Mouse (Mus musculus) adrenal gland, adult 2 months (tissue): ENCODE data around the gene Gm20388. TPM values are rescaled to one million over a fixed set of nuclear protein-coding genes. Genes with fewer than 3 reads are reported as not detected.

Experiments used
- DNase-seq: peaks from one replicate; pipeline ENCODE4 v3.0.0; 2021
- polyA plus RNA-seq: library from polyadenylated mRNA; depleted of rRNA; stranded (reverse); fragments of >200 nt; gene quantifications from 2 replicates; pipeline ENCODE4 v1.2.3, GENCODE M21; 2012
- total RNA-seq, 2 experiments: library from RNA; stranded (reverse); gene quantifications; 2 replicates each; pipeline ENCODE4 v1.2.3; 2021

Gene Gm20388
- total and polyA plus RNA-seq, 3 experiments, result 5.9 to 50.1 (median 9.9) TPM

DNA sequence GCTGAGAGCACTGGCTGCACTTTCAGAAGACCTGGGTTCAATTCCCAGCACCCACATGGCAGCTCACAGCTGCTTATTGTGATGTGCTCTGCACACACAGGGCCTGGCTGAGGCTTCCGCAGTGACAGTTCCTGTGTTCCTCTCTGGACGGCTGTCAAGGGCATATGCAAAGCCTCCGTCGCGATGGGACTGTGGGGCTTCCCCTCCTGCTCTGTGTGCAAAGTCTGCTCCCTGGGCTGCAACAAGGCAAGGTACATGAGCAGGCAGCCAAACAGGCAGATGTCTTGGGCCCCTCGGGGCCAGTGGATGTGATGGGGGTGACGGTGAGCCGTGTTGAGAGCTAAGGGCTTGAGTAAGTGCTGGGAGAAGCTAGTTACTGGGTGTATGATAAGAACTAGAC is 1878.1 kb downstream of the Gm20388 start:
- DNase-seq, result peak; percentile 11

GRCm38 (mm10) chr8:121792159-121792558 is 1881.5 kb downstream of the Gm20388 start:
- DNase-seq, result no peak

DNA sequence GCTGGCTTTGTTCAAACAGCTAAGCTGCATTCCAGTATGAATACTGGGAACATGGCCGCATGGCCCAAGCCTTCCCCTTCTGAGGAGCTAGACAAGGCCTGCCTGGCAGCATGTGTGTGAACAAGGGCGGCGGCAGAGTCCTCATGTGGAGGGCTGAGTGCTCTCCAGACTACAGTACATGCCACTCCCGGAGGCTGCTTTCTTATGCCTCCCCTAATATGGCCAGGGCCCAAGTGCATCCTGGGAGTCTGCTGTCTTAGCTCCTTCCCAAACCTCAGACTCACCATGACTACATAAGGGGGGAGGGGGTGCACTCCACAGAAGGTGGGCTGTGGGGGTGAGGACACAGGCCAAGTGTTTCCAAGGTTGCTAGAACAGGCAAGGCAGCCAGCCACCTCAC is 1882.0 kb downstream of the Gm20388 start:
- DNase-seq, result no peak

GRCm38 (mm10) chr8:121794151-121794550 is 1883.5 kb downstream of the Gm20388 start:
- DNase-seq, result no peak

DNA sequence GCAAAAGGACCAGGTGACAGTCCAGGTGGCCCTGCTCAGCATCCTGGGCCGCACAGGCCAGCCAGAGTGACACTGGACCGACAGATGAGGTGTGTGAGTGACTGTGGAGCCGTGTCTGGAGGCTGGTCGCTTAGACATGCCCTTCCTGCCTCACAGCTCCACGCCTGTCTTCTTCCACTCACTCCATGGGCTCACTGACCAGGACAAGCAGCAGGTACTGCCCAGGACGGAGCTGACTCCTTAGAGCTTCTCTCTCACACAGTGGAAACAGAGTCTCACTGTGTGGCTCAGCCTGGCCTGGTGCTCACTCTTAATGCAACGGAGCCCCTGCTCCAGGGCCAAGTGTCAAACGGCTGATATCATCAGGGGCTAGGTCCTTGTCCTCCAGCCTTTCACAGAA is 1884.8 kb downstream of the Gm20388 start:
- DNase-seq, result no peak

DNA sequence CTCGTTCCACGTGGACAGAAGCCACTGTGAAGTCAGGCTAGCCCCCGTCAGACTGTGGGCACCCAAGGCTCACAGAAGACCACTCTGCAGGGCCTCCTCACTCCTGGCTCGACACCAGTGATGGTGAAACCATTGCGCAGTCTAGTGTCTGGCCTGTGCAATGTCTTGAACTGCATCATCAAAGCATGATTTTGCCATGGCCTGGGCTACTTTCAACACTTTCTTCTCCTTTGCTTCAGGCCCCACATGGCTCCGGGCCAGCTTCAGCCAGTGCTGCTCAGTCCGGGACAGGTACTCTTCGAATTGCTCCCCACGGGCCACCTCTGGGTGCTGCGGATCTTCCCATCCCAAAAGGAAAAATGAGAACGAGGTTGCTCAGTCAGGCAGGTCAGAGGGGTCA is 1885.8 kb downstream of the Gm20388 start:
- DNase-seq, result peak; percentile 24

GRCm38 (mm10) chr8:121798401-121798800 is 1887.8 kb downstream of the Gm20388 start:
- no peak for DNase-seq

- no peak for DNase-seq
These were observed 1894.2 kb downstream of the Gm20388 start for GRCm38 (mm10) chr8:121804829-121805228.

- no peak for DNase-seq
These were observed 1895.5 kb downstream of the Gm20388 start for GRCm38 (mm10) chr8:121806126-121806525.

DNA sequence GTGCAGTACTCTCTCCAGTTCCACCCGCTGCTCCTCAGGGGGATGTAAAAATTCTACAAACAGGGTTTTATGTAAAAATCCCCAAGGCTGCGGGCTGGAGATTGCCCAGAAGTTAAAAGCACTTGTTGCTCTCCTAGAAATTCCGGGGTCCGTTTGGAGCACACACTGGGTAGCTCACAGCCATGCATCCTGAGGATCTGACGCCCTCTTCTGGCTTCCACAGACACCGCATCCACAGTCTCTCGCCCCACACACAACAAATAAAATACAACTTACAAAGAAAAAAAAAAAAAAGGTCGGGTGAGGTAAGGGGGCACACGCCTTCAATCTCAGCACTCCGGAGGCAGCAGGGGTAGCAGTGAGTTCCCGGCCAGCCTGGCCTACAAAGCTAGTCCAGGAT is 1897.4 kb downstream of the Gm20388 start:
- DNase-seq, result no peak

- DNase-seq, result peak; percentile 41
These were observed 1899.0 kb downstream of the Gm20388 start for GRCm38 (mm10) chr8:121809524-121810155.

- DNase-seq, result peak; percentile 21
These were observed 1900.9 kb downstream of the Gm20388 start for GRCm38 (mm10) chr8:121811502-121811901.

- peak; percentile 38 for DNase-seq
These were observed 1901.4 kb downstream of the Gm20388 start for GRCm38 (mm10) chr8:121811931-121812570.

DNA sequence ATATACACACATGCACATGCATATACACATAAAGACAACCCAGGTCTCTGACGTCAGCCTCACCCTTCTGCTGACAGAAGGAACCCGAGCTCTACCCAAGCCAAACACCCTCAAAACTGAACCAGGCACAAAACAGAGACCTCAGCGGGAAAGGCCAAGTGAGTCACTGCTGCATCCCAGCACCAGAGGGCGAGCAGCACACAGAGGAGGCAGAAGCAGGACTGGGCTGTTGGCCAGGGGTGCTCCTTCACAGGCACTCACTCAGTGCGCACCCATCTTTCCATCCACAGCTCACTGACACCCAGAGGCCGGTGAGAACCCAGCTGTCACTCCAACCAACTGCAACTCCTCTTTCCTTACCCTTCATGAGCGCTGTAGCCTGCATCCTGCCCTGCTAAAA is 1907.6 kb downstream of the Gm20388 start:
- DNase-seq, result no peak

GRCm38 (mm10) chr8:121820840-121821239 is 1910.2 kb downstream of the Gm20388 start:
- DNase-seq, result no peak

- no peak for DNase-seq
These were observed 1910.7 kb downstream of the Gm20388 start for GRCm38 (mm10) chr8:121821320-121821719.

GRCm38 (mm10) chr8:121821770-121822169 is 1911.1 kb downstream of the Gm20388 start:
- DNase-seq, result no peak

DNA sequence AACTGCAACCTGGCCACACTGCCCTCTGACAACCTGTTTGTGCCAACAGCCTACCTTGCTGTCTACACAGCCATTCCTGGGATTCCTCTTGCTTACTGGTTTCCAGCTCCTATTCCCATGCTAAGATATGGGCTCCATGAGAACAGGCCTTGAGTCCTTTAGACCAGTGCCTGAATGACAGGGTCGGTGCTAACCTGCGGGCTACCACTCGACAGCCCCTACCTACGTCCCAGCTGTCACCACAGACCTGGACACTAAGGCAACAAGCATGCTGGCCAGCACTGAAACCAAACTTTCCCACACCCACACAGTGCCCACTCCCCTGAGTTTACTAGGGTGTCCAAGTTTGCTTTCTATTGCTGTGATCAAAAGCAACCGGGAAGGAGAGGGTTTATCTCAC is 1917.1 kb downstream of the Gm20388 start:
- DNase-seq, result no peak

- no peak for DNase-seq
These were observed 1917.9 kb downstream of the Gm20388 start for GRCm38 (mm10) chr8:121828376-121829023.

DNA sequence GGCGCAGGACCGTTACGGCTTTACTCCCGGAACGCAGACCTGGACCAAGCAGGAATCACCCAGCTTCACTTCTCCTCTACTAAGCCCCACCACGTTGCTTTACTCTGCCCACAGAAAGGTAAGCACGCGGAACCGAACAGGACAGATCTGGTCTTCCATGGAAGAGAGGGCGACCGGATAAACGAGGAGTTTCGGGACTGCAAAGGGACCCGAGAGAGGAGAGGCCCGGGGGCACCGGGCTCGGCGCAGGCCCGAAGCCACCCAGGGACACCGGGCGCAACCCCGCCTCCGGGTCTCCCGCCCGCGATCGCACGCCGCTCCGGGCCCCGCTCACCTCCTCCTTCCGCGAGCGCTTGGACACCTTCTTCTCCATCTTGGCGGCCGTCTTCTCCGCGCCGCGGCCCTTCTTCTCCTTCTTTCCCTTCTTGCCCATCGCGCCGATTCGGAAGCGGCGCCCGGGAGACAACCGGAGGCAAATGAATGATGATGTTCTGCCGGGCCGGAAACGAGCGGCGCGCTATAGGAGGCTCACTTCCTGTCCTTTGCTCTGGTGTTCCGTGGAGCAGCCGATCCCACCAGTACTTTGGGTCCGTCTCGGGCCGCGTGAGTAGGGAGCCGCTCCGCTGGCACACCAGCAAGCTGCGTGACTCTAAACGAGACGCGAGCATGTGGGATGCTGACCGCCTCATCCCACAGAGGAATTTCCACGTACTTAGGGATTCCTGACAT is 1918.6 kb downstream of the Gm20388 start, which contains the start of gene Klhdc4:
TSS of gene Klhdc4 (minus strand) at position 522 of the 729 bp plus-strand sequence.
- peak; percentile 91 for DNase-seq

GRCm38 (mm10) chr8:121829777-121830362 is 1919.2 kb downstream of the Gm20388 start:
- DNase-seq, result no peak

- no peak for DNase-seq
These were observed 1921.4 kb downstream of the Gm20388 start for GRCm38 (mm10) chr8:121832061-121832460.
